Mouse (Mus musculus): ENCODE measurements around the gene Apbb2. TPM values are rescaled to one million over a fixed set of nuclear protein-coding genes. Genes with fewer than 3 reads are reported as not detected.

Apbb2 gene
- polyA plus RNA-seq, 1 experiment from 2014 or later: 34.0 TPM

DNA sequence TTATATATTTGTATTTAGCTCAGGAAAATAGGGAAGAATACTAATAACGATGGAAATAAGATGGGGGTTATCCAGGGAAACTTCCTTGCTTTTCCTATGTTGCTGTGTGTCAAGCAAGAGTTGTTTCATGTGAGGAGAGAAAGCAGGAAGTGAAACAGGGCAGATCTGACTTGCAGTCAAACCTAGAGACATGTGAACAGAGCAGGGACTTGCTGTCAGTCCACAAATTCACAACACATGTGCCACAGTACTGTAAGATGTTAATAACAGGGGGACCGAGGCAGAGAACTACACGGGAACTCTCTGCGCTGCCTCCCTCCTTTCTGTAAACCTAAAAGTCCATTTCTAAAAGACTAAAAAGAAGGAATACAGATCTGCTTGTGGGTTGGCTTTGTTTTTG, 93.6 kb downstream of the Apbb2 start:
- Histone ChIP-seq H3K27ac (ENCODE audit: low read depth, low read length) (no peak overlapping the region), H3K9me3 (ENCODE audit: control insufficient read depth, low read length) (no peaks in the 10 kb centered on the region), H3K36me3 (ENCODE audit: control insufficient read depth, insufficient read depth, low read length) (no peaks in the 10 kb centered on the region), H3K27me3 (ENCODE audit: control insufficient read depth, insufficient read depth, low read length) (no peaks in the 10 kb centered on the region), H3K9ac (ENCODE audit: low read length) (no peak overlapping the region), H3K4me2 (no peak overlapping the region), H3K4me1 (ENCODE audit: control insufficient read depth, insufficient read depth, low read length) (0 out of 2 replicates have a peak, but pooled peaks cover 7% of the 10 kb centered on the region), H3K4me3 (ENCODE audit: low read depth, low read length) (no peak overlapping the region)
- 82% methylated on average over 4 of the region's 4 CpGs for WGBS
- no peak for DNase-seq (ENCODE audit: low spot score, missing footprints)
- no peak for ATAC-seq (ENCODE audit: low FRiP score)

DNA sequence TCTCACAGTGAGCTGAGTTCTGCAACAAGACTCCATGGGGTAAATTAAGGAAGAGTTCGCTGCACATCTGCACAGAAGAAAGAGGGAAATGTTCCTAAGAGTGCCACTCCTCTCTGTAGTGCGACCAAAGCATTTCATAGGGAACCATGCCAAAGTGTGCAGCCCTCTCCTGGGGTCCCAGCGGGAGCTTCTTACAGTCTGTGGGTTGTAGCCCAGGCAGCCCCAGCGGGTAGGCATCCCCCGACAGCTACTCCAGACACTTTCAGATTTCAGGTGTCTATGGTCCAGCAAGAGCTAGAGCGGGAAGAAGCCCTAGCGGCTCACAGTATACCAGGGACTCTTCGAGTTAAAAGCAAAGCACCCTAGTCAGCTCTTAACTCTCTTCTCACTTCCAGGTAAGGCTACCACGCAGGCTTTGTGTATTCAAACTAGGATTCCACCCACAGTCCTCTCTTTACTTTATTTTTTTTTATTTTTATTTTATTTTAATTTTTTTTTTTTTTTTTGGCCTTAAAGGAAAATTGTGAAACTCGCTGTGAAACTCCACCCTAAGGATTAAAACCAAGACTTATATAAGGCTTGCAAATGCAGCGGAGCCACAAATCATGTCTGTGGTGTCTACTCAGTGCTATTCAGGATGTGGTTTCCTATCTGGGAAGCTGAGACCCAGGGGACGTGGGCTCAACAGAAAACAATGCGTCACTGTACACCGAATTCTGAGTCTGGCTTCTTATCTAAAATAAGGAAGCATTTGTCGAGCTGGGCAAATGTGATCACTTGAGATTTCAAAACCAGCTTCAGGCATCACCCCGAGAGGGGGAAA, 94.7 kb downstream of the Apbb2 start:
- H3K27me3 ChIP-seq (ENCODE audit: control insufficient read depth, insufficient read depth, low read length): no peaks in the 10 kb centered on the region
- no peaks in the 10 kb centered on the region for H3K9me3 ChIP-seq (ENCODE audit: control insufficient read depth, low read length)
- no peak overlapping the region for H3K9ac ChIP-seq (ENCODE audit: low read length)
- H3K4me3 ChIP-seq (ENCODE audit: low read depth, low read length): no peak overlapping the region
- no peak for DNase-seq (ENCODE audit: low spot score, missing footprints)
- no peak overlapping the region for H3K27ac ChIP-seq (ENCODE audit: low read depth, low read length)
- H3K36me3 ChIP-seq (ENCODE audit: control insufficient read depth, insufficient read depth, low read length): no peaks in the 10 kb centered on the region
- no peak overlapping the region for H3K4me2 ChIP-seq
- 0 out of 2 replicates have a peak, but pooled peaks cover 7% of the 10 kb centered on the region for H3K4me1 ChIP-seq (ENCODE audit: control insufficient read depth, insufficient read depth, low read length)
- 66% methylated on average over 16 of the region's 16 CpGs for WGBS
- no peak for ATAC-seq (ENCODE audit: low FRiP score)

- Histone ChIP-seq H3K27ac (ENCODE audit: low read depth, low read length) (no peak overlapping the region), H3K4me1 (ENCODE audit: control insufficient read depth, insufficient read depth, low read length) (peaks cover 13% of the 10 kb centered on the region), H3K27me3 (ENCODE audit: control insufficient read depth, insufficient read depth, low read length) (no peaks in the 10 kb centered on the region), H3K9ac (ENCODE audit: low read length) (no peak overlapping the region), H3K36me3 (ENCODE audit: control insufficient read depth, insufficient read depth, low read length) (no peaks in the 10 kb centered on the region), H3K9me3 (ENCODE audit: control insufficient read depth, low read length) (no peaks in the 10 kb centered on the region), H3K4me2 (no peak overlapping the region), H3K4me3 (ENCODE audit: low read depth, low read length) (no peak overlapping the region)
- no peak for ATAC-seq (ENCODE audit: low FRiP score)
- no peak for DNase-seq (ENCODE audit: low spot score, missing footprints)
- 76% methylated on average over 2 of the region's 2 CpGs for WGBS
Measured at GRCm38 (mm10) chr5:66521250-66521649, 97.3 kb downstream of the Apbb2 start.

GRCm38 (mm10) chr5:66519511-66519910, 99.1 kb downstream of the Apbb2 start:
- Histone ChIP-seq H3K27ac (ENCODE audit: low read depth, low read length) (no peak overlapping the region), H3K9ac (ENCODE audit: low read length) (no peak overlapping the region), H3K9me3 (ENCODE audit: control insufficient read depth, low read length) (no peaks in the 10 kb centered on the region), H3K27me3 (ENCODE audit: control insufficient read depth, insufficient read depth, low read length) (no peaks in the 10 kb centered on the region), H3K36me3 (ENCODE audit: control insufficient read depth, insufficient read depth, low read length) (no peaks in the 10 kb centered on the region), H3K4me1 (ENCODE audit: control insufficient read depth, insufficient read depth, low read length) (peaks cover 10% of the 10 kb centered on the region), H3K4me3 (ENCODE audit: low read depth, low read length) (no peak overlapping the region), H3K4me2 (no peak overlapping the region)
- DNase-seq (ENCODE audit: low spot score, missing footprints): no peak
- no peak for ATAC-seq (ENCODE audit: low FRiP score)
- 79% methylated on average over 5 of the region's 5 CpGs for WGBS

GRCm38 (mm10) chr5:66518411-66519006, 100.1 kb downstream of the Apbb2 start:
- WGBS: 40% methylated on average over 14 of the region's 14 CpGs
- Histone ChIP-seq H3K4me2 (0 out of 2 replicates have a peak overlapping the region, but pooled peaks have one; percentile 3), H3K36me3 (ENCODE audit: control insufficient read depth, insufficient read depth, low read length) (no peaks in the 10 kb centered on the region), H3K27me3 (ENCODE audit: control insufficient read depth, insufficient read depth, low read length) (no peaks in the 10 kb centered on the region), H3K9me3 (ENCODE audit: control insufficient read depth, low read length) (no peaks in the 10 kb centered on the region), H3K27ac (ENCODE audit: low read depth, low read length) (no peak overlapping the region), H3K9ac (ENCODE audit: low read length) (no peak overlapping the region), H3K4me1 (ENCODE audit: control insufficient read depth, insufficient read depth, low read length) (peaks cover 8% of the 10 kb centered on the region), H3K4me3 (ENCODE audit: low read depth, low read length) (no peak overlapping the region)
- DNase-seq (ENCODE audit: low spot score, missing footprints) (no peak), ATAC-seq (ENCODE audit: low FRiP score) (no peak)

GRCm38 (mm10) chr5:66517503-66517902, 101.1 kb downstream of the Apbb2 start:
- peaks cover 6% of the 10 kb centered on the region for H3K4me1 ChIP-seq (ENCODE audit: control insufficient read depth, insufficient read depth, low read length)
- H3K27ac ChIP-seq (ENCODE audit: low read depth, low read length): no peak overlapping the region
- no peak overlapping the region for H3K4me2 ChIP-seq
- H3K4me3 ChIP-seq (ENCODE audit: low read depth, low read length): no peak overlapping the region
- 72% methylated on average over 6 of the region's 6 CpGs for WGBS
- no peaks in the 10 kb centered on the region for H3K9me3 ChIP-seq (ENCODE audit: control insufficient read depth, low read length)
- H3K9ac ChIP-seq (ENCODE audit: low read length): no peak overlapping the region
- no peaks in the 10 kb centered on the region for H3K27me3 ChIP-seq (ENCODE audit: control insufficient read depth, insufficient read depth, low read length)
- no peaks in the 10 kb centered on the region for H3K36me3 ChIP-seq (ENCODE audit: control insufficient read depth, insufficient read depth, low read length)
- DNase-seq (ENCODE audit: low spot score, missing footprints) (no peak), ATAC-seq (ENCODE audit: low FRiP score) (no peak)

DNA sequence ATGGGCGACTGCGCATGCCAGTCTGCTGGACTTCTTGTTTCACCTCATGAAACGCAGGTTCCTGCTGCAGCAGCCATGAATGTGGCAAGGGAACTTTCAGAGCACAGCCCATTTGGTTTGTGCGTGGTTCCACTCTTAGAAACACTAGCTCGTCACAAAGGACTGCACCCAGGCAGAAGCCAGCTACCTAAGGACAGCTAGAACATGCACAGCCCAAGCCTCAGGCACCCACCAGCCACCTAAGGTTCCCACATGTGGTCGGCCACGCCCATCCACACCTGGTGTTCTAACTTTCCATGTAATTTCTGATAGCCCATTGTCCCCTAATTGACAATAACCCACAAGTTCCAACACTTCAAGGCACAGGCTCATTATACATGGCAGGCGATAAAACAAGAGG, 102.3 kb downstream of the Apbb2 start:
- H3K9me3 ChIP-seq (ENCODE audit: control insufficient read depth, low read length): no peaks in the 10 kb centered on the region
- no peak overlapping the region for H3K4me3 ChIP-seq (ENCODE audit: low read depth, low read length)
- H3K27ac ChIP-seq (ENCODE audit: low read depth, low read length): no peak overlapping the region
- ATAC-seq (ENCODE audit: low FRiP score): no peak
- H3K4me1 ChIP-seq (ENCODE audit: control insufficient read depth, insufficient read depth, low read length): peaks cover 6% of the 10 kb centered on the region
- H3K4me2 ChIP-seq: no peak overlapping the region
- 94% methylated on average over 8 of the region's 8 CpGs for WGBS
- no peak overlapping the region for H3K9ac ChIP-seq (ENCODE audit: low read length)
- no peaks in the 10 kb centered on the region for H3K27me3 ChIP-seq (ENCODE audit: control insufficient read depth, insufficient read depth, low read length)
- DNase-seq (ENCODE audit: low spot score, missing footprints): no peak
- H3K36me3 ChIP-seq (ENCODE audit: control insufficient read depth, insufficient read depth, low read length): no peaks in the 10 kb centered on the region

DNA sequence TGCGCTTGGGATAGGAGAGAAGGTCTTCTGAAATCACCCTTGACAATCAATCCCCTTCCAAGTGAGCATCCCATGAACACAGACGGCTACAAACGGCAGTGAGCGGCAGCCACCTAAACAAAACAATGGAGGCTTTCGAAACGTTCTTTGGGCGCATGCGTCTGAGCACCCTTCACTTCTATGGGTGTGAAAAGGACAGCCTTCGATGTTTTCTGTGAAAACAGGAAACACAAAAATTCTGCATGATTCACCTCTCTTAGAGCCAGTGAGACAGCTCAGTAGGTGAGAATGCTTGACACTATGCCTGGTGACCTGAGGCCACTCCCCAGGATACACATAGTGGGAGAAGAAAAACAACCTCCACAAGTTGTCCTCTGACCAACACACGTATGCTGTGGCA, 103.3 kb downstream of the Apbb2 start:
- Histone ChIP-seq H3K27ac (ENCODE audit: low read depth, low read length) (no peak overlapping the region), H3K9me3 (ENCODE audit: control insufficient read depth, low read length) (no peaks in the 10 kb centered on the region), H3K4me3 (ENCODE audit: low read depth, low read length) (no peak overlapping the region), H3K9ac (ENCODE audit: low read length) (no peak overlapping the region), H3K27me3 (ENCODE audit: control insufficient read depth, insufficient read depth, low read length) (no peaks in the 10 kb centered on the region), H3K36me3 (ENCODE audit: control insufficient read depth, insufficient read depth, low read length) (no peaks in the 10 kb centered on the region), H3K4me2 (no peak overlapping the region), H3K4me1 (ENCODE audit: control insufficient read depth, insufficient read depth, low read length) (peaks cover 6% of the 10 kb centered on the region)
- no peak for ATAC-seq (ENCODE audit: low FRiP score)
- WGBS: 85% methylated on average over 10 of the region's 10 CpGs
- DNase-seq (ENCODE audit: low spot score, missing footprints): no peak

DNA sequence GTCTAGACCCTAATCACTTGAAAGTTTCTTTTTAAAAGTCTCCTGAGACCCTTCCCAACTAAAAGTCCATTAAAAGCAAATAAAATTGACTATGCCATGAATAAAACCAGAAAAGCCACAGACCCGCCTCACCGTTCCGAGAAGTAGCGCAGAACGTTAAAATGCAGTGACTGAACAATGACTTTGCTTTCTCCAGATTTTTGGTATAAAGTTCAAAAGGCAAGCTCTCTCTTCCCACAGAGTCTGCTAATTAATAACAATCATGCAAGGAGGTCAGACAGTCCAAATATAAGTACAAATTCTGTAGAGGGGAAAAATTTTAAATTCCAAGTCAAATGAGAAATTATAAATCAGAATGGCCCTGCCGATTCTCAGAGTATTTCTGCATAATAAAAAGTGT, 103.9 kb downstream of the Apbb2 start:
- Histone ChIP-seq H3K4me1 (ENCODE audit: control insufficient read depth, insufficient read depth, low read length) (peaks cover 6% of the 10 kb centered on the region), H3K36me3 (ENCODE audit: control insufficient read depth, insufficient read depth, low read length) (no peaks in the 10 kb centered on the region)
- no peak for ATAC-seq (ENCODE audit: low FRiP score)

More for the DNA sequence above, 103.9 kb downstream of the Apbb2 start:
- Histone ChIP-seq H3K9ac (ENCODE audit: low read length) (no peak overlapping the region), H3K4me3 (ENCODE audit: low read depth, low read length) (no peak overlapping the region), H3K4me2 (no peak overlapping the region), H3K27ac (ENCODE audit: low read depth, low read length) (no peak overlapping the region), H3K27me3 (ENCODE audit: control insufficient read depth, insufficient read depth, low read length) (no peaks in the 10 kb centered on the region), H3K9me3 (ENCODE audit: control insufficient read depth, low read length) (no peaks in the 10 kb centered on the region)
- no peak for DNase-seq (ENCODE audit: low spot score, missing footprints)
- WGBS: 91% methylated on average over 6 of the region's 6 CpGs

All from midbrain, embryonic 11.5 days (tissue).